Mouse (Mus musculus): ENCODE results near the gene R3hdml.

- TF ChIP-seq TCF3 (IDR thresholded peaks at IDR 0.05; ENCODE audit: insufficient read length, low read depth) (no peak), MYOG (IDR thresholded peaks at IDR 0.05; ENCODE audit: control insufficient read depth in 1 of 3, insufficient read depth in 1 of 3, insufficient read length in 2 of 3, low read depth in 2 of 3) (no peak), E2F4 (IDR thresholded peaks at IDR 0.05; ENCODE audit: insufficient read depth) (no peak), POLR2A (IDR thresholded peaks at IDR 0.05; ENCODE audit: insufficient read length, low read depth) (no peak), MAX (IDR thresholded peaks at IDR 0.05; ENCODE audit: low read depth) (no peak), USF1 (IDR thresholded peaks at IDR 0.05; ENCODE audit: low read depth) (no peak), REST (IDR thresholded peaks at IDR 0.05; ENCODE audit: insufficient read depth, insufficient read length) (no peak), SRF (IDR thresholded peaks at IDR 0.05; ENCODE audit: control insufficient read depth, insufficient read length, low read depth) (no peak), MYOD1 (IDR thresholded peaks at IDR 0.05; ENCODE audit: control insufficient read depth in 1 of 3, insufficient read length in 2 of 3, low read depth in 2 of 3) (no peak), POLR2AphosphoS2 (IDR thresholded peaks at IDR 0.05; ENCODE audit: insufficient read length, low read depth) (no peak), TCF12 (IDR thresholded peaks at IDR 0.05; ENCODE audit: insufficient read depth, poor library complexity, severe bottlenecking) (no peak), CEBPB (IDR thresholded peaks at IDR 0.05; ENCODE audit: insufficient read depth, poor library complexity, severe bottlenecking) (peak; percentile 63)
Observed at GRCm38 (mm10) chr2:163487360-163487759, 4.8 kb upstream of the R3hdml start.

All from myocyte (in vitro differentiated cells).